Mouse (Mus musculus) hindbrain, embryonic 16.5 days (tissue): ENCODE results near the gene Ankrd11. TPM values are rescaled to one million over a fixed set of nuclear protein-coding genes. Genes with fewer than 3 reads are reported as not detected.

ENCODE experiments used
- ATAC-seq: fragments of 200-750 bp; cut with Nextera tagmentation; 2 replicates; pipeline ENCODE4 v1.8.0; 2017; ENCODE audit warnings: moderate TSS enrichment, moderate library complexity
- H3K27ac ChIP-seq: fragments of 300-500 bp; sonication (generic); 2 replicates; pipeline ENCODE4 v1.5.1; 2014; ENCODE audit warnings: low read depth, mild to moderate bottlenecking, control low read depth, low read length, moderate library complexity
- H3K27me3 ChIP-seq: fragments of 300-500 bp; sonication (generic); replicated peaks from 2 replicates; pipeline ENCODE4 v1.6.1; 2014; ENCODE audit warnings: low read length; ENCODE audit not compliant: control insufficient read depth, insufficient read depth
- H3K36me3 ChIP-seq: fragments of 300-500 bp; sonication (generic); 2 replicates; pipeline ENCODE4 v1.6.1; 2014; ENCODE audit warnings: mild to moderate bottlenecking, low read length, moderate library complexity, mixed read lengths; ENCODE audit not compliant: control insufficient read depth, insufficient read depth
- H3K4me1 ChIP-seq: fragments of 300-500 bp; sonication (generic); 2 replicates; pipeline ENCODE4 v1.6.1; 2014; ENCODE audit warnings: low read depth, low read length; ENCODE audit not compliant: control insufficient read depth, insufficient read depth
- H3K4me2 ChIP-seq: fragments of 300-500 bp; sonication (generic); 2 replicates; pipeline ENCODE4 v1.6.1; 2014; ENCODE audit warnings: mild to moderate bottlenecking, low read length, control low read depth, moderate library complexity
- H3K4me3 ChIP-seq: fragments of 300-500 bp; sonication (generic); 2 replicates; pipeline ENCODE4 v1.5.1; 2014; ENCODE audit warnings: mild to moderate bottlenecking, low read length, control low read depth, moderate library complexity
- H3K9ac ChIP-seq: fragments of 300-500 bp; sonication (generic); 2 replicates; pipeline ENCODE4 v1.6.1; 2014; ENCODE audit warnings: low read depth, mild to moderate bottlenecking, control low read depth, low read length, moderate library complexity
- H3K9me3 ChIP-seq: fragments of 300-500 bp; sonication (generic); 2 replicates; pipeline ENCODE4 v1.6.1; 2014; ENCODE audit warnings: mild to moderate bottlenecking, low read length, moderate library complexity; ENCODE audit not compliant: control insufficient read depth
- WGBS: fragments of 180-500 bp; shearing (Covaris S2); extraction: QIAGEN DNeasy Blood & Tissue Kit; methylation state at CpG from one replicate; pipeline ENCODE4 v1.1.7; 2014; 5-methylcytosine and 5-hydroxymethylcytosine counted together
- polyA plus RNA-seq: library from polyadenylated mRNA; unstranded; fragments of >200 nt; fragmentation: Nextera tagmentation; extraction: Ambion mirVana; gene quantifications from 2 replicates; pipeline ENCODE4 v1.2.1, GENCODE M21; 2015

The Ankrd11 gene
- polyA plus RNA-seq, 1 experiment from 2014 or later: 22.9 TPM

DNA sequence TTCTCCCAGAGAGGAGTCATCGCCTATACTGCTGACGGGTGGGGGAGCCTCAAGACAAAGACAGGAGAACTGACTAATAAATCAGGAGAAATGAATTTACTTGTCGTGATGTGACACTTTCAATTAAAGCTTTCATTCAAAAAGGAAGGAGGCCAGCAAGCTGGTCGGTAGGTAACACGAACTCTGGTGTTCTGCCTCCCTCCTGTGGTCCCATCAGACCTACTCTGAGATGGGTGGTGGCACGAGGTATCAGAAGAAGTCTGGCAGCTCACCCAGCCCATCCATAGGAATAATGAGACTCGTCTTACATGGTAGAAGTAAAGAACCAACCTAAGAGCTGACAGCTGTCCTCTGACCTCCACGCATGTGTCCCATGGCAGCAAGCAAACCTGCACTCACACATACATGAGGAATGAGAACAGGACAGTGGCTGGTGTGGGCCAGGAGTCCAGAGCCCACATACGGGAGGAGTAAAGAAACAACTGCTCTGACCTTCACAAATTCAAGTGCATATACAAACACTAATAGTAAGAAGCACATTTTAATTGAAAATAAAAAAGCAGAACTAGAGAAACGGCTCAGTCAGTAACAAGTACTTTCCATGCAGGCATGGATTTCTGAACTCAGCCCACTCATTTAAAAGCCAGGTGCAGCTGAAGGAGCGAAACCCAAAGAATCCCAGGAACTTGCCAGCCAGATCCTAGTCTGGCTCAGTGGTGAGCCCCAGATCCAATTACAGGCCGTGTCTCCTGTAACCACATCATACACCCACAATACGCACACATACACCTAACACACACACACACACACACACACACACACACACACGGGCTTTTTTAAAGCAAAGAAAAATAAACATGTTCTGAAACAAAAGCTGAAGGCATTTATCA lies 37.8 kb downstream of the Ankrd11 start:
- Histone ChIP-seq H3K27ac (no peak overlapping the region), H3K27me3 (no peaks in the 10 kb centered on the region), H3K9me3 (no peaks in the 10 kb centered on the region), H3K4me2 (no peak overlapping the region), H3K36me3 (no peaks in the 10 kb centered on the region), H3K4me1 (peaks cover 3% of the 10 kb centered on the region), H3K9ac (no peak overlapping the region), H3K4me3 (no peak overlapping the region)
- ATAC-seq: no peak
- WGBS: 67% methylated on average over 14 of the region's 14 CpGs

DNA sequence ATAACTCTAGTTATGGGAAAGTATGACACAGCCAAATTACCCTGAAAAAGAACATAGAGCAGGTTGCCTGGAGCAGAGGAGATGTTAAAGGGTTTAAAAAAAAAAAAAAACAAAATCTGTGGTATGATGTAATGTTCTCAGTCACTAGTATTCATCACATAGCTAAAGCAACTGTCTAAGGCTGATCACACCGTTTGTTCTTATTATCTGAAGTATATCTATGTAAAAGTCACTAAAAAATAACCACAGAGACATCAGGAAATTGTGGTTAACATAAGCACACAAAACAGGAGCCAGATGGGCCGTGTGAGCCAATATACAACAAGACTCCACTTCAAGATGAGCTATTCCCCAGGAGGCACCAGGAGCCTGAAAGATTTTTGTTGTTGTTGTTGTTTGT lies 41.8 kb downstream of the Ankrd11 start:
- H3K9me3 ChIP-seq: no peaks in the 10 kb centered on the region
- H3K36me3 ChIP-seq: no peaks in the 10 kb centered on the region
- H3K4me2 ChIP-seq: no peak overlapping the region
- no peak for ATAC-seq
- H3K4me3 ChIP-seq: no peak overlapping the region
- H3K4me1 ChIP-seq: peaks cover 5% of the 10 kb centered on the region
- WGBS: 68% methylated on average over 2 of the region's 2 CpGs
- no peaks in the 10 kb centered on the region for H3K27me3 ChIP-seq
- H3K9ac ChIP-seq: no peak overlapping the region
- no peak overlapping the region for H3K27ac ChIP-seq

DNA sequence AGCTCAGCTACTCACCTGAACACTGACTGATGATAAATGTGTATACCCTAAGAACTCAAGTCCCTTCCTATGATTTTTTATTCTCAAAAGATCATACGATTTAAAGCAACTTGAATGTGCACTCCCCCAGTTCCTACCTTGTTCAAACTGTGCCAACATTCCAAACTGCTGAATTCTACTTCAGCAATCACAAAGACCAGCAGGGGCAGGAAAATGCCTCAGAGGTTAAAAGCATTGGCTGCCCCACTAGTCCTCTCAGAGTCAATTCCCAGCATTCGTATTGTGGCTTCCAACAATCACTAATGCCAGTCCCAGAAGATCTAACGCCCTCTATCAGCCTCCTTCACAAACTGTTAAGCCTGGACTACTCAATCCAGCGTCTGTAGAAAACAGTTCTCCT lies 44.1 kb downstream of the Ankrd11 start:
- Histone ChIP-seq H3K9me3 (no peaks in the 10 kb centered on the region), H3K4me3 (no peak overlapping the region), H3K9ac (no peak overlapping the region), H3K36me3 (no peaks in the 10 kb centered on the region), H3K4me1 (peaks cover 5% of the 10 kb centered on the region; the same call in 1 of the 2 replicates), H3K27me3 (no peaks in the 10 kb centered on the region), H3K4me2 (no peak overlapping the region), H3K27ac (no peak overlapping the region)
- no peak for ATAC-seq
- 75% methylated on average over 4 of the region's 4 CpGs for WGBS

DNA sequence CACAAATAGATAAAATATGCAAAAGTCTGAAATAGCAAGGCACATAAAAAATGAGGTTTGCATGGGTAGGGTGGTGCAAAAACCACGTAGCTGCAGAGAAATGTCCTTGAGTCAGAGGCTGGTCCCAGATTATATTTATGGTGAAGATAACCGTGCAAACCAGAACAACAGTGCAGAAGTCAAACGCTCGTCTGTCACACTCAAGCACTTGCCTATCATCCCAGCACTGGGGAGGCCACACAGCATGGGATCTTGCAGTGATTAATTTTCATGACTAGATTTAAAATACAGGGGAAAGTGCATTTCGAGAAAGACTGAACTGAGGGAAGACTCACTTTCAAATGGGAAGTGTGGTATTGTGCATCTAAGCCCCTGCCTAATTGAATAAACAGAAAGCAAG lies 48.3 kb downstream of the Ankrd11 start:
- no peak overlapping the region for H3K9ac ChIP-seq
- WGBS: 54% methylated on average over 5 of the region's 5 CpGs
- no peaks in the 10 kb centered on the region for H3K9me3 ChIP-seq
- no peak for ATAC-seq
- no peaks in the 10 kb centered on the region for H3K36me3 ChIP-seq
- H3K4me2 ChIP-seq: no peak overlapping the region
- H3K27me3 ChIP-seq: no peaks in the 10 kb centered on the region
- H3K4me3 ChIP-seq: no peak overlapping the region
- H3K4me1 ChIP-seq: peaks cover 5% of the 10 kb centered on the region; the same call in 1 of the 2 replicates
- H3K27ac ChIP-seq: no peak overlapping the region

DNA sequence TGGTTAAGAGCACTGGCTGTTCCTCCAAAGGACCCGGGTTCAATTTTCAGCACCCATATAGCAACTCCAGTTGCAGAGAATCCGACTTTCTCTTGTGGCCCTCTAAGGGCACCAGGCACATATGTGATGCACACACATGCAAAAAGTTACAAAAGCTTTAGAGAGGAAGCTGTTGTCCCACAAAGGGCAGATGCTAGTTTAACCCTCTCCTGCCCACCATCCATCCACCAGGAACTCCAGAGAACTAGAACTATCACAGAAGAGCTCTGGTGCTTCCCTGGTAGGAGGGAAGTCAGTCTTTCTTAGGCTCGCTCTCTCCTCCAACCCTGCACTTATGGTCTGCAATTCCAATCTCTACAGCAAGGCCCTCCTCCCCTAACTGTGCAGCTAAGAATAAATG lies 49.0 kb downstream of the Ankrd11 start:
- no peak for ATAC-seq
- no peaks in the 10 kb centered on the region for H3K9me3 ChIP-seq
- H3K27ac ChIP-seq: no peak overlapping the region; the same call in 1 of the 2 replicates
- H3K4me1 ChIP-seq: peaks cover 4% of the 10 kb centered on the region
- H3K36me3 ChIP-seq: no peaks in the 10 kb centered on the region
- H3K4me3 ChIP-seq: no peak overlapping the region
- H3K9ac ChIP-seq: no peak overlapping the region
- H3K4me2 ChIP-seq: no peak overlapping the region
- H3K27me3 ChIP-seq: no peaks in the 10 kb centered on the region
- WGBS: 85% methylated on average over 3 of the region's 3 CpGs

DNA sequence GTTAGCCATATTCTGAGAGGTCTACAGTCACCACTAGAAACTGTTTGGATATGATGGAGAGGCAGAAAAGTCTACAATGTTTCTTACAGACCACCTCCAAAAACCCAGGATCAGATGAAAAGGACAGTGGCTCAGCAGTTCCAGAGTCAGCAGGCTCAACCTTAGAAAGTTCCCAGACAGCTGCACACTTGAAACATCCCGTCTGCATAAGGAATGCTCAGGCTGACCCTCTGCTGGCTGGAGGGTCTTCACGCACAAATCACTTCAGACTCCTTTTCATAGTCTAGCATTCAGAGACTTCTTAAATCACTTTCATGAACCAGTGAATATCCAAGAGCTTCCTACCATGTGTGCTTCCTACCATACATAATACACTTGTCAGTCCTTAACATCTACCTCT lies 49.8 kb downstream of the Ankrd11 start:
- H3K36me3 ChIP-seq: no peaks in the 10 kb centered on the region
- peaks cover 5% of the 10 kb centered on the region for H3K4me1 ChIP-seq
- no peaks in the 10 kb centered on the region for H3K27me3 ChIP-seq
- H3K4me2 ChIP-seq: no peak overlapping the region
- WGBS: 57% methylated on average over 2 of the region's 2 CpGs
- no peak for ATAC-seq
- H3K9me3 ChIP-seq: no peaks in the 10 kb centered on the region
- no peak overlapping the region for H3K4me3 ChIP-seq
- H3K9ac ChIP-seq: no peak overlapping the region
- H3K27ac ChIP-seq: no peak overlapping the region

DNA sequence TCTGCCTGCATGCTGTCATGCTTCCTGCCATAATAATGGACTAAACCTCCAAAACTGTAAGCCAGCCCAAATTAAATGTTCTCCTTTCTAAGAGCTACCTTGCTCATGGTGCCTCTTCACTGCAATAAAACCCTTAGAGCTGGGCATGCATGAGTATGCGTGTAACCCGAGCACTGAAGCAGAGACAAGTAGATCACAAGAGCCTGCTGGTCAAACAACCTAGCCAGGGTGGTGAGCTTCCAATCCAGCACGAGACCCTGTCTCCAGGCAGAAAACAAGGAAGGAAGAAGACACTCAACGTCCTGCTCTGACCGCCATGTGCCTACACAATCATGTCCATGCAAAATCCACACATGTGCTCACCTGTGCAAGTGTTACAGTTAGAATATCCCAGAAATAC lies 50.7 kb downstream of the Ankrd11 start:
- WGBS: 93% methylated on average over 5 of the region's 5 CpGs
- Histone ChIP-seq H3K9ac (no peak overlapping the region), H3K4me3 (no peak overlapping the region), H3K27ac (no peak overlapping the region), H3K27me3 (no peaks in the 10 kb centered on the region), H3K9me3 (no peaks in the 10 kb centered on the region), H3K4me1 (peaks cover 6% of the 10 kb centered on the region), H3K36me3 (no peaks in the 10 kb centered on the region), H3K4me2 (no peak overlapping the region)
- ATAC-seq: no peak

DNA sequence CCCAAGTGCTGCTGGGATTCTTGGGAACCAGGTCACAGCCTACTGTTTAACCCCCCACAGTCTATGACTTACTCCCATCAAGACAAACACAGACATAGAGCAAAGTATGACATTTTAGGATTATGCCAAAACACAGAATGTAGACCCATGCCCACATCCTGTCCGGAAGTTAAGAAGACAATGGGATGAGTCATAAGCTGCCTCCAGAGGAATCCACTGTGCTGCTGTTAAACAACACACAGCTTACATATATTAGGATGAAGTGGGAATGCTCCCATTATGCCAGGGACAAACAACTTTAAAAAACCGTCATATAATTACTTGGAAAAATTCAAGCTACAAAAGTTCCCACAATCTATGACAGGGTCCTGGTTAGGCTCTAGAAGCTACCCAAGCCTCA lies 52.1 kb downstream of the Ankrd11 start:
- Histone ChIP-seq H3K9me3 (no peaks in the 10 kb centered on the region), H3K4me1 (peaks cover 6% of the 10 kb centered on the region), H3K9ac (no peak overlapping the region), H3K4me3 (no peak overlapping the region), H3K27me3 (no peaks in the 10 kb centered on the region), H3K36me3 (no peaks in the 10 kb centered on the region), H3K27ac (no peak overlapping the region), H3K4me2 (no peak overlapping the region)
- ATAC-seq: no peak
- 87% methylated on average over 2 of the region's 2 CpGs for WGBS

DNA sequence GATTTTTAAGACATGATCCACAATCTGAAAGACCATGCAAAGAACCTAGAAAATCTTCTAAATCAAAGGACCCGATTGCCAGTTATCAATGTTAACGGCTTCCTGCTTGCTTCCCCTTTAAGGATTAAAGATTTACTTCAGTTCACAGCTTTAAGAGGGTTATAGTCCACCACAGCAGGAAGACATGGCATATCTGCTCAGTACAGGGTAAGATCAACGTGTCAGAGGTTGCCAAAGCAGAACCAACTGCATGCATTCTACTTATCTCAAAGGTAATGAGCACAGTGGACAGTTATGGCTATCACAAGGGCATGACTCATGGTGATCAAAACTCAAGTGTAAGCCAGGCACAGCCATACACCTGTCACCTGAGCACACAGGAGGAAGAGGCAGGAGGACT lies 53.1 kb downstream of the Ankrd11 start:
- Histone ChIP-seq H3K27ac (no peak overlapping the region), H3K4me1 (peaks cover 6% of the 10 kb centered on the region), H3K36me3 (no peaks in the 10 kb centered on the region), H3K9me3 (no peaks in the 10 kb centered on the region), H3K4me2 (no peak overlapping the region), H3K9ac (no peak overlapping the region), H3K27me3 (no peaks in the 10 kb centered on the region), H3K4me3 (no peak overlapping the region)
- WGBS: 92% methylated on average over 3 of the region's 3 CpGs
- ATAC-seq: no peak
